Mouse (Mus musculus) ovary, adult 10 weeks (tissue): ENCODE measurements around the gene Hyou1. TPM values are rescaled to one million over a fixed set of nuclear protein-coding genes. Genes with fewer than 3 reads are reported as not detected.

Source experiments
- polyA plus RNA-seq: library from polyadenylated mRNA; stranded (reverse); fragments of 350-450 nt; fragmentation: Illumina TruSeq; extraction: RNeasy Lipid Tissue Mini Kit (QIAGEN cat#74804); gene quantifications from one replicate; pipeline ENCODE4 v1.2.3, GENCODE M21; 2014

Gene Hyou1
- 22.1 TPM for polyA plus RNA-seq

DNA sequence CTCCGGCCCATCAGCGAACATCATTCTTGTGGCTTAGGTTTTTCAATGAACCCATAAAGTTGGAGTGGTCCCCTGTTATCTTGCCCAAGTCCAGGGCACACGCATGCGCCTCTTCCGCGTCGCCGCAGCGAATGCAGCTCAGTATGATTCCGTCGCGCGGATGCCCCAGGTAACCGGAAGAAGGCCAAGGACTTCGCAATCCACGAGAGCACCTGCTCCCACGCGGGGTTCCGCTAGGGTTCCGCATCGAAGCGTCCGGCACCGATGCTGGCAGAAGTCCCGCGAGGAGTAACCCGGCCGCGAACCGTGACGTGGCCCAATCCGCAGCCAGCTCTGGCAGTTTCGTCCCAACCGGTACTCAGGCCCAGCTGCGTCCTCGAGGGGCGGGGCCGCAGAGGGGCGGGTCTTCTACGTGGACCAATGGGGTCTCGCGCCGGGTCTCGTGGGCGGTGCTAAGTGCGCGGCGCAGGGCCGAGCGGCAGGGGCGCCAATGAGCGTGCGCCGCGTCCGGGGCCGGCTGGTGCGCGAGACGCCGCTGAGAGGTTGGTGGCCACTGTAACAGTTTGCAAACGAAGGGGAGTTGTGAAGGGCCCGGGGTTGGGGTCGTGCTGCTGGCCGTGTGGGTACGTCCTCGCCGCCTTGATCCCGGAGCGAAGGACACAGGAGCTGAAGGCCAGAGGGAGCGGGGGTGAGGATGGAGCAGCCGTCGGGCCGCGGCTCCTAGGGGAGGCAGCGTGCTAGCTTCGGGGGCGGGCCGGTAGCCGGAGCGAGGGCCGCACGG is at the start of gene Hyou1:
Hyou1 (plus strand) TSS at position 437 of the 781 bp plus-strand sequence.

GRCm38 (mm10) chr9:44334396-44335330 is 44.6 kb upstream of the Hyou1 start, which contains the start of gene H2afx:
Gene H2afx (plus strand): TSS chr9:44334694.

DNA sequence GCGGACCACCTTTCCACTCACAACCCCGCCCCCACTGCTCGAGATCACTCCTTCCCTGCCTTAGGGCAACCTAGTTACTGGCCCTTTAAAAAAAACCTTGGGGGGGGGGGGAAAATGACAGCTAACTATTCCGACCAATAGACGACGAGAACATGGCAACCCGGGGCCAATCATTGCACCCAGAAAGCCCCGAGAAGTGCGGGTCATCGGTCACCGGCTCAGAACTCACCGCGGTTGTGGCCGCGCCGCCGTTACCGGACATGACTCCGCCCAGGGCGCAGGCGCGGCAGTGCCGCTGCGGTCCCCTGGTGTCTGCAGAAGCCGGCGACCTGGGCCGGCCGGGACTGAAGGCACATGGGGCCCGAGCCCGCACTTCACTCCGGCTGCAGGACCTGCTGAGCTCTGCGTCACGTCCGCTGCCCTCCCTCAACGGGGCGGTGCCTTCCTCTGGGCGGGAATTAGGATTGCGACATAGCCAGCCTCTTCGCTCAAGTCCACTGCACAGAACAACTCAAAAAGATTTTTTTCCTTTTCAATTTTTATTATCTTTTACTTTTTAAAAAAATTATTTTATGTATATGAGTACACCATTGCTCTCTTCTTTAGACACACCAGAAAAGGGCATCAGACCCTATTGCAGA is 35.4 kb upstream of the Hyou1 start, which contains the start of gene Hmbs:
Hmbs (minus strand) TSS at position 448 of the 641 bp plus-strand sequence.

DNA sequence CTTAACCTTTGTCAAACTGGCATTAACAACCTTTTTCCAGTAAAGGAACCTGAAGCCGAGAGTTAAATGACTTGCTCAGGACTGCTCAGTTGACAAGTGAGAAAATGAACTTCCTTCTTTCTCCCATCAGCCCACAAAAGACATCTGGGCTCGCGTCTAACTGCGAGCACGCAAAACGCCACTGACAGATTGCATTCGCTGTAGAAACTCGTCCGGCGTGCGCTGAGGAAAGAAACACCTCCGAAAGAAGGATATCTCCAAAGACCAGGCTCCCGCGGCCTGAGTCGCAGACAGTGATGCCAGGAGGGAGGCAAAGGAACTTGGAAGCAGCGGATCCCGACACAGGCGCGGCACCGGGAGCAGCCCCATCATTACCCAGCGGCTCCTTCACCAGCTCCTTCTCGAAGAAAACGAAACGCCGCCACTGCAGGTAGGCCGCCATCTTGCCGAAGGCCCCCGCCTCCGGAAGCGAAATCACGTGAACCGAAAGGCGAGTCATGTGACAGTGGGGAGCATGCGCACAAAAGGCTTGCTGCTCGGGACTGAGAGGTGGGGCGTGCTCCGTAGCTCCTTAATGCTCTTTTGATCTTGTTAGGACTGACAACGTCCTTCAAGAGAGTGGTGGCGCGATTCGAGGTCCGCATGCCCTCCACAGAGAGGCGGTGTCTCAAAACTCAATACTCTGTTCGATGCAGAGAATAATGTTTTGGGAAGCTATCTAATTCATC is 17.9 kb upstream of the Hyou1 start, which contains the start of gene Vps11:
Vps11 (minus strand) TSS at position 481 of the 728 bp plus-strand sequence.

GRCm38 (mm10) chr9:44396684-44397411 is 17.6 kb downstream of the Hyou1 start, which contains the start of gene Slc37a4:
Gene Slc37a4 (plus strand): TSS chr9:44396852.

DNA sequence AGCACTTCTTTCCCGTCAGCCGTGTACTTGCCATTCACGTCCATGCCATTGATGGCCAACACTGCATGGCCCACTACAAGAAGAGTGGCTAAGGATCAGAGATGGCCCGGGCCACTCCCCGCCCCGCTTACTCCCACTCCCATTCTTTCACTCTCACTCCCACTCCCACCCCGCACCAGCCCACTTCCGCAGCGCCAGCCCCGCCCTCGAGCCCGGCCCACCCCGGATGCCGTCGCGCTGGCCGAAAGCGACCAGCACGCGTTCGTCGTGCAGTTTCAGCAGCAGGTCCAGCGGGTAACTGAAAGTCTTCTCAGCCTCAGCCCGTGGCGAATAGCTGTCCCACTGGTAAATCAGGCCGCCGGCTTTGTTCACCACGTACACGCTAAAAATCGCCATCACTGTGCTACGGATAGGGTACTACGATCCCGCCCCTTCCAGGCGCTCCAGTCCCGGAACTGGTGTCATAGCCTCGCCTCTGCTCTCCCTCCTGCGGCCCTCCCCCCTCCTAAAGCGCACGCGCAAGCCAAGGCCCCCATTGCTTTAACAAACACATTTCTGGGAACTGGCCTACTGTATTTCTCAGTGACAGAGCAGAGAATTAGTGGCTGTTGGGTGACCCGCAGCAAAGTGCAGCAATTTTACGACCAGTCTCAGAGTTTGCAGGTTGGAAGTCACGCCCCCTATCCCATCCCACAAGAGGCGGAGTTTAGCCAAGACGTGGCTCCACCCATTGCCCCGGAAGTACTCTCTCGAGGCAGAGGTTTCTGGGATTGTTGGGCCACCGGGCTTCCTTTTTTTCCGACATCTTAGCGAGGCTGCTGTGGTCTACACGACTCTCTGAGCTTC is 27.8 kb downstream of the Hyou1 start, which contains the start of the genes Rps25 and Trappc4:
Rps25 (plus strand) TSS at position 234 of the 846 bp plus-strand sequence.
Trappc4 (minus strand) TSS at position 695 of the 846 bp plus-strand sequence.

DNA sequence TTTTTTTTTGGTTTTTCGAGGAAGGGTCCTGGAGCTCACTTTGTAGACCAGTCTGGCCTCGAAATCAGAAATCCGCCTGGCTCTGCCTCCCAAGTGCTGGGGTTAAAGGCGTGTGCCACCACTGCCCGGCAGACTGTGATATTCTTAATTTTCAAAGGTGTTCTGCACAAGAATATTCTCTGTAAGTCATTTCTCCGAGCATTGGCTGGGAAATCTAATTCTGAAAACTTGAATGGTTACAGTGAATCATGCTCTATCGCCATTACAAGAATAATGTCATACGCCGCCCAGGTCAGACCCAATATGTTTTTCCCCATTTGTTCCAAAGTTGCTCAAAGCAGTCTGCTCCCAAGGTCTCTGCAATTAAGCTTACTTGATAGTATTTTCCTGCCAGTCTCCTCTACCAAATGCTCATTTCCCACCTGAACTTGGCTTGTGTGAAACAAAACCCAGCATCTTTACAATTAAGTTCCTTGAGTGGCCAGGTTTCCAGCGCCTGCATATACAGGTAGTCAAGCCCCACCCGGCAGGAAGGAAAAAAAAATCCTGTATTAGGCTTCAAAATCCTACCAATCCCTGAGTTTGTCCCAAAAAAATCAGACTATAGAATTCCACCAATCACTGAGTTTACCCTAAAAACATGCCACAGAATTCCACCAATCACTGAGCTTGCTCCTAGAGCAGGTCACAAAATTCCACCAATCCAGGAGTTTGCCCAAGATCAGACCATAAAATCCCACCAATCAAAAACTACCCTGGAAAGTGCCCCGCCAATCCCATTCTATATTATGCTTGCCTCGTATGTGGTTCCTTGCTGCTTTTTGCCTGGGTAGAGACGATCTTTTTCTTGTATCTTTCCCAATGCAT is 39.5 kb downstream of the Hyou1 start, which contains the start of gene Ccdc84:
Ccdc84 (minus strand) TSS at position 51 of the 867 bp plus-strand sequence.

DNA sequence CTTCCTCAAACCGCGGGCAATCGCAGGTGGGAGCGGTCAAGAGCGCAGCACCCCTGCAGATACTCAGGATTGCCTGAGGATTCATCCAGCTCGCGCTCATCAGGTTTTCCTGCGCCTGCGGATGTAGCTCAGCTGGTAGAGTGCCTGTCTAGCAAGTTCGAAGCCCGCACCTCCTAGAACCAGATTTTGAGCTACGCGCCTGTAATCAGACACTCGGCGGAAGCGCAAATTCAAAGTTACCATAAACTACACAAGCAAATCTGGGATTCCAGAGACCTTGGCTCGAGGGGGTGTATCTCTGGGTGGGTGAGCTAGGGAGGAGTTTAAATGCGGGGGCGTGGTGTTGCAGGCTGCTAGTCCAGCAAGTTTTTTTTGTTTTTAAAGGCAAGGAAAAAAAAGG is 61.7 kb downstream of the Hyou1 start, which contains the start of gene Foxr1:
Foxr1 (minus strand) TSS at position 176 of the 400 bp plus-strand sequence.

Other genes starting within 250 kb of the Hyou1 start
- gene Mcam, start 245.0 kb upstream of the Hyou1 start, polyA plus RNA-seq: 23.9 TPM
- gene Cbl, start 145.4 kb upstream of the Hyou1 start, polyA plus RNA-seq: 36.8 TPM
- 4.9 TPM for gene Ccdc153, start 138.8 kb upstream of the Hyou1 start, polyA plus RNA-seq
- not detected for gene Pdzd3, start 128.0 kb upstream of the Hyou1 start, polyA plus RNA-seq
- not detected for gene Nlrx1, start 110.9 kb upstream of the Hyou1 start, polyA plus RNA-seq
- gene Abcg4, start 90.9 kb upstream of the Hyou1 start, polyA plus RNA-seq: 0.14 TPM
- 15.0 TPM for gene Hinfp, start 73.8 kb upstream of the Hyou1 start, polyA plus RNA-seq
- 0.63 TPM for gene C2cd2l, start 59.2 kb upstream of the Hyou1 start, polyA plus RNA-seq
- 11.4 TPM for gene Dpagt1, start 53.5 kb upstream of the Hyou1 start, polyA plus RNA-seq
- 9.2 TPM for gene H2afx, start 44.8 kb upstream of the Hyou1 start, polyA plus RNA-seq
- gene Hmbs, start 35.3 kb upstream of the Hyou1 start, polyA plus RNA-seq: 26.6 TPM
- gene Vps11, start 17.8 kb upstream of the Hyou1 start, polyA plus RNA-seq: 11.1 TPM
- 1.4 TPM for gene Slc37a4, start 17.4 kb downstream of the Hyou1 start, polyA plus RNA-seq
- 968 TPM for gene Rps25, start 27.6 kb downstream of the Hyou1 start, polyA plus RNA-seq
- 28.7 TPM for gene Trappc4, start 28.1 kb downstream of the Hyou1 start, polyA plus RNA-seq
- gene Ccdc84, start 39.1 kb downstream of the Hyou1 start, polyA plus RNA-seq: 4.1 TPM
- gene Foxr1, start 61.6 kb downstream of the Hyou1 start, polyA plus RNA-seq: 0.54 TPM
- gene Upk2, start 75.5 kb downstream of the Hyou1 start, polyA plus RNA-seq: not detected
- gene Bcl9l, start 103.3 kb downstream of the Hyou1 start, polyA plus RNA-seq: 2.6 TPM
- not detected for gene Cxcr5, start 182.4 kb downstream of the Hyou1 start, polyA plus RNA-seq
- 406 TPM for gene Ddx6, start 225.4 kb downstream of the Hyou1 start, polyA plus RNA-seq